Mouse (Mus musculus): ENCODE measurements around the gene Ltbp4.

- TF ChIP-seq CTCF (IDR thresholded peaks at IDR 0.05; ENCODE audit: low read depth) (peak; percentile 42), EP300 (optimal IDR thresholded peaks at IDR 0.05) (no peak)
These were observed 4.1 kb downstream of the Ltbp4 start for GRCm38 (mm10) chr7:27333316-27333941.
